Mouse (Mus musculus) CH12.LX (cell line): ENCODE data around the gene H2al2c. TPM values are rescaled to one million over a fixed set of nuclear protein-coding genes. Genes with fewer than 3 reads are reported as not detected.
"Not testable (repeated sequence)": the region's sequence is repeated elsewhere in the genome, so short reads cannot be mapped to it uniquely, and the experiment has no call there.

Experiments
- DNase-seq: peaks from one replicate; pipeline ENCODE4 v3.0.0-alpha.2; 2013; ENCODE audit errors: extremely low read depth
- H3K27ac ChIP-seq: 2 replicates; pipeline ENCODE4 v1.5.1; 2012; ENCODE audit warnings: low read depth, mild to moderate bottlenecking, control low read depth, moderate library complexity; ENCODE audit not compliant: insufficient read depth
- H3K27me3 ChIP-seq: replicated peaks from 2 replicates; pipeline ENCODE3; 2012; ENCODE audit warnings: inconsistent platforms
- H3K36me3 ChIP-seq, 2 experiments: replicated peaks in 1 of 2; 2 replicates each; pipeline versions ENCODE3 to v1.6.1; 2012; ENCODE audit warnings: inconsistent platforms in 1 of 2, low read length in 1 of 2, mild to moderate bottlenecking in 1 of 2, mixed read lengths in 1 of 2, moderate library complexity in 1 of 2; ENCODE audit not compliant: control insufficient read depth in 1 of 2, insufficient read depth in 1 of 2
- H3K4me1 ChIP-seq, 2 experiments: 2 replicates each; pipeline ENCODE4 v1.6.1; 2012; ENCODE audit warnings: inconsistent platforms in 1 of 2, moderate library complexity in 1 of 2; ENCODE audit not compliant: insufficient read depth in 2 of 2, control insufficient read depth in 1 of 2
- H3K4me2 ChIP-seq: 2 replicates; pipeline ENCODE4 v1.6.1; 2012; ENCODE audit warnings: low read depth, mild to moderate bottlenecking, control low read depth; ENCODE audit not compliant: poor library complexity, insufficient read depth, severe bottlenecking
- H3K4me3 ChIP-seq, 3 experiments: fragments of 150-350 bp in 1 of 3; sonication (generic) in 1 of 3; replicated peaks in 1 of 3; 2 replicates each; pipeline versions ENCODE3 to v1.5.1; 2011 to 2012; ENCODE audit warnings: low read depth in 2 of 3, low read length in 2 of 3, mild to moderate bottlenecking in 2 of 3, moderate library complexity in 2 of 3, control low read depth in 1 of 3, improper control_type of control experiment in 1 of 3, inconsistent platforms in 1 of 3, mixed read lengths in 1 of 3; ENCODE audit not compliant: poor library complexity in 1 of 3
- H3K79me2 ChIP-seq: replicated peaks from 2 replicates; pipeline ENCODE4 v1.6.1; 2012; ENCODE audit warnings: mild to moderate bottlenecking, moderate library complexity; ENCODE audit not compliant: control insufficient read depth, poor library complexity, insufficient read depth, severe bottlenecking; ENCODE audit errors: extremely low read depth
- H3K9ac ChIP-seq: 2 replicates; pipeline ENCODE4 v1.6.1; 2012; ENCODE audit warnings: low read depth, mild to moderate bottlenecking, control low read depth, moderate library complexity; ENCODE audit not compliant: insufficient read depth
- H3K9me3 ChIP-seq: replicated peaks from 2 replicates; pipeline ENCODE3; 2012; ENCODE audit warnings: low read length, inconsistent platforms, mixed read lengths
- dilution Hi-C: fragments of 300-500 bp; cut with MboI; formaldehyde crosslinking; loops from 2 replicates; pipeline ENCODE4 v1.14.3; 2020; ENCODE audit warnings: low sequenced_read_pairs; ENCODE audit not compliant: extremely low pct_unique_long_range_greater_than_20kb, extremely low pct_ligation_motif_present
- in situ Hi-C: fragments of 300-500 bp; cut with MboI; formaldehyde crosslinking; loops from 3 replicates; pipeline ENCODE4 v1.14.3; 2019; ENCODE audit warnings: low sequenced_read_pairs, low pct_ligation_motif_present, low pct_unique_long_range_greater_than_20kb, mixed read lengths
- polyA plus RNA-seq: library from polyadenylated mRNA; unstranded; fragments of >175 nt; gene quantifications from 2 replicates; pipeline ENCODE4 v1.2.1, GENCODE M21; 2012; ENCODE audit warnings: low read depth; ENCODE audit not compliant: insufficient read length
- total RNA-seq, 2 experiments: library from RNA; depleted of rRNA; stranded (reverse); fragments of 300-350 nt in 1 of 2; fragments of >200 nt in 1 of 2; gene quantifications; 2 replicates each; pipeline ENCODE4 v1.2.3; 2012 to 2014

Gene H2al2c
- not detected in 2 replicates for total RNA-seq (2012; rRNA removed)
- total RNA-seq (2014; rRNA removed): not detected in 2 replicates
- not detected in 2 replicates for polyA plus RNA-seq

DNA sequence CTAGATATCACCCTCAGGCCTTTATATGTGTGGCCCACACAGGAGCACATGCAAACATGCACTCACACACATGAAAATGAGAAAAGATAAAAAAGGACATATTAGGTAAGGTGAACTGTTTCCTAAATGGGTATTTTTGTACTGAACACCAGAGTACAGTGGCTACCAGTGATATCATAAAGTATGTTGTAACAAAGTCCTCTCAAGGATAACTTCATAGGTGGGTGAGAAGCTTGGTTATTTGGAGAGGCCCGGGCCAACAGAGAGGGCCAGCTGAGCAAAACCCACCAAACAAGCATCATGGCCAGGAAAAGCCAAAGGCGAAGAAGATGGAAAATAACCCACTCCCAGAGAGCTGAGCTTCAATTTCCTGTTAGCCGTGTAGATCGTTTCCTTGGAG, at the start of gene H2al2c:
TSS of gene H2al2c (plus strand) at position 301 of the 400 bp plus-strand sequence.
- H3K4me2 ChIP-seq, DNase-seq, H3K4me1 ChIP-seq, H3K36me3 ChIP-seq, H3K27ac ChIP-seq, H3K4me3 ChIP-seq, H3K9ac ChIP-seq, H3K27me3 ChIP-seq, dilution Hi-C loops, in situ Hi-C loops, H3K79me2 ChIP-seq, H3K9me3 ChIP-seq: not testable (repeated sequence)

Other genes starting within 250 kb of the H2al2c start
- not detected in 2 replicates for gene Sry, start 64.6 kb downstream of the H2al2c start, total RNA-seq (2012; rRNA removed)
- not detected in 2 replicates for gene Sry, start 64.6 kb downstream of the H2al2c start, total RNA-seq (2014; rRNA removed)
- not detected in 2 replicates for gene Sry, start 64.6 kb downstream of the H2al2c start, polyA plus RNA-seq
- not detected in 2 replicates for gene H2al2b, start 121.6 kb downstream of the H2al2c start, total RNA-seq (2012; rRNA removed)
- gene H2al2b, start 121.6 kb downstream of the H2al2c start, total RNA-seq (2014; rRNA removed): not detected in 2 replicates
- not detected in 2 replicates for gene H2al2b, start 121.6 kb downstream of the H2al2c start, polyA plus RNA-seq
- gene Gm4064, start 197.1 kb downstream of the H2al2c start, total RNA-seq (2012; rRNA removed): not detected in 2 replicates
- not detected in 2 replicates for gene Gm4064, start 197.1 kb downstream of the H2al2c start, total RNA-seq (2014; rRNA removed)
- not detected in 2 replicates for gene Gm4064, start 197.1 kb downstream of the H2al2c start, polyA plus RNA-seq
- gene Rbmy, start 231.6 kb downstream of the H2al2c start, total RNA-seq (2012; rRNA removed): not detected in 2 replicates
- gene Rbmy, start 231.6 kb downstream of the H2al2c start, total RNA-seq (2014; rRNA removed): not detected in 2 replicates
- not detected in 2 replicates for gene Rbmy, start 231.6 kb downstream of the H2al2c start, polyA plus RNA-seq
- gene Gm10256, start 231.6 kb downstream of the H2al2c start, total RNA-seq (2012; rRNA removed): not detected in 2 replicates
- not detected in 2 replicates for gene Gm10256, start 231.6 kb downstream of the H2al2c start, total RNA-seq (2014; rRNA removed)
- not detected in 2 replicates for gene Gm10256, start 231.6 kb downstream of the H2al2c start, polyA plus RNA-seq